Mouse (Mus musculus) gastrocnemius, adult 8-10 months (tissue): ENCODE results near the gene Thoc6. TPM values are rescaled to one million over a fixed set of nuclear protein-coding genes. Genes with fewer than 3 reads are reported as not detected.
A peak's percentile ranks its signal among the peaks of the same experiment; 100 is the strongest.

Experiments
- DNase-seq, 2 experiments: peaks; one replicate each; pipeline ENCODE4 v3.0.0; 2022; ENCODE audit warnings: low spot score in 2 of 2
- total RNA-seq, 4 experiments: library from RNA; stranded (reverse); gene quantifications; 2 replicates each; pipeline ENCODE4 v1.2.4; 2022

Thoc6 gene
- total RNA-seq = 1 to 10 TPM; 6.7 to 7.9 (median 7.3) TPM

- peak; percentile 89 to 90 for DNase-seq
Measured at GRCm38 (mm10) chr17:23673424-23674073, at the start of gene Thoc6, which contains the start of gene Hcfc1r1. TSS of gene Thoc6 (minus strand) at chr17:23673882. TSS of gene Hcfc1r1 (plus strand) at chr17:23673596.

- DNase-seq = no peak
Measured at GRCm38 (mm10) chr17:23722376-23723125, 48.9 kb upstream of the Thoc6 start, which contains the start of gene 1520401A03Rik. TSS of gene 1520401A03Rik (minus strand) at chr17:23722783.

GRCm38 (mm10) chr17:23721886-23722285 is 48.2 kb upstream of the Thoc6 start:
- DNase-seq = no peak

GRCm38 (mm10) chr17:23719455-23719854 is 45.8 kb upstream of the Thoc6 start:
- DNase-seq = no peak

GRCm38 (mm10) chr17:23717003-23717402 is 43.3 kb upstream of the Thoc6 start:
- no peak for DNase-seq

GRCm38 (mm10) chr17:23706212-23706611 is 32.5 kb upstream of the Thoc6 start:
- DNase-seq = peak; percentile 40 to 59

GRCm38 (mm10) chr17:23705525-23706104 is 31.9 kb upstream of the Thoc6 start:
- no peak for DNase-seq

GRCm38 (mm10) chr17:23704741-23705140 is 31.1 kb upstream of the Thoc6 start:
- DNase-seq = no peak

GRCm38 (mm10) chr17:23703301-23703700 is 29.6 kb upstream of the Thoc6 start:
- no peak for DNase-seq

GRCm38 (mm10) chr17:23700079-23700478 is 26.4 kb upstream of the Thoc6 start:
- peak; percentile 82 to 88 for DNase-seq

- DNase-seq = peak in 1 of 2 experiments; percentile 57
Measured at GRCm38 (mm10) chr17:23699131-23700077, 25.7 kb upstream of the Thoc6 start.

GRCm38 (mm10) chr17:23695801-23696200 is 22.1 kb upstream of the Thoc6 start:
- DNase-seq = no peak

- no peak for DNase-seq
Measured at GRCm38 (mm10) chr17:23694491-23694890, 20.8 kb upstream of the Thoc6 start.

- no peak for DNase-seq
Measured at GRCm38 (mm10) chr17:23683856-23684672, 10.4 kb upstream of the Thoc6 start, which contains the start of gene Cldn9. TSS of gene Cldn9 (minus strand) at chr17:23684026.

- no peak for DNase-seq
Measured at GRCm38 (mm10) chr17:23683226-23683625, 9.5 kb upstream of the Thoc6 start.

GRCm38 (mm10) chr17:23682530-23682929 is 8.8 kb upstream of the Thoc6 start:
- no peak for DNase-seq

GRCm38 (mm10) chr17:23682092-23682491 is 8.4 kb upstream of the Thoc6 start:
- no peak for DNase-seq

- no peak for DNase-seq
Measured at GRCm38 (mm10) chr17:23681086-23681485, 7.4 kb upstream of the Thoc6 start.

- no peak for DNase-seq
Measured at GRCm38 (mm10) chr17:23680336-23680735, 6.7 kb upstream of the Thoc6 start.
